Comparison of ENCODE assay signal across 24 mouse cellular contexts in genomic region chr17:33959948-33960347, GRCm38 (mm10).
"Had no signal": no experiment of that assay in that cellular context is flagged by ENCODE, and none has a peak within 500 bp of the region (broad histone marks: within the 10 kb centered on the region; RNA-seq: fewer than 3 reads in every experiment).

No protein-coding gene starts in this region.

- H3K27ac ChIP-seq: gastrocnemius, adult 2 months; heart, adult 2 months; hindbrain, embryonic 10.5 days; hindbrain, embryonic 12.5 days; hindbrain, embryonic 14.5 days; intestine, embryonic 15.5 days; left cerebral cortex, adult 2 months; limb, embryonic 10.5 days; limb, embryonic 12.5 days had no signal

- H3K4me1 ChIP-seq: intestine, embryonic 15.5 days had no signal

- H3K4me2 ChIP-seq: heart, embryonic 11.5 days; hindbrain, embryonic 12.5 days; hindbrain, embryonic 14.5 days; intestine, embryonic 15.5 days; limb, embryonic 12.5 days; liver, embryonic 11.5 days had no signal

- H3K4me3 ChIP-seq: gastrocnemius, adult 2 months; heart, adult 2 months; hindbrain, embryonic 10.5 days; hindbrain, embryonic 12.5 days; intestine, embryonic 15.5 days; left cerebral cortex, adult 2 months; limb, embryonic 10.5 days; limb, embryonic 12.5 days had no signal

- H3K9me3 ChIP-seq: hindbrain, embryonic 10.5 days; hindbrain, embryonic 12.5 days; intestine, embryonic 15.5 days; limb, embryonic 10.5 days; limb, embryonic 12.5 days had no signal

- ATAC-seq: forebrain, embryonic 16.5 days; hindbrain, embryonic 16.5 days; inflammation-experienced regulatory T-cells, adult 6 months; intestine, embryonic 15.5 days; intestine, postnatal 0 days had no signal

- H3K27me3 ChIP-seq: hindbrain, embryonic 12.5 days; intestine, embryonic 15.5 days; limb, embryonic 12.5 days had no signal

- DNase-seq: gastrocnemius, postnatal 25 days; heart, adult 2 months; heart, postnatal 14 days; heart, postnatal 36 days; kidney, adult 18-20 months; kidney, adult 8-10 months; kidney, postnatal 10 days; kidney, postnatal 4 days; layer of hippocampus, adult 9-11 months; liver had no signal

- H3K9ac ChIP-seq: hindbrain, embryonic 12.5 days; hindbrain, embryonic 14.5 days; intestine, embryonic 15.5 days; limb, embryonic 12.5 days had no signal
